Mouse (Mus musculus): ENCODE data around the gene Ccr1l1.
"Not testable (repeated sequence)": the region's sequence is repeated elsewhere in the genome, so short reads cannot be mapped to it uniquely, and the experiment has no call there.

The Ccr1l1 gene

GRCm38 (mm10) chr9:123978308-123978707, at the start of gene Ccr1l1:
Gene Ccr1l1 (minus strand): TSS chr9:123978408.
- no peak for DNase-seq (ENCODE audit: low spot score in 2 of 2)

- no peak for DNase-seq (ENCODE audit: low spot score in 2 of 2)
Measured at GRCm38 (mm10) chr9:124021672-124022071, 43.5 kb upstream of the Ccr1l1 start, which contains the start of gene Ccr3. Gene Ccr3 (plus strand): TSS chr9:124021972.

GRCm38 (mm10) chr9:124019887-124020286, 41.7 kb upstream of the Ccr1l1 start:
- DNase-seq (ENCODE audit: low spot score in 2 of 2): no peak

- DNase-seq (ENCODE audit: low spot score in 2 of 2): no peak
Measured at GRCm38 (mm10) chr9:124016048-124016447, 37.8 kb upstream of the Ccr1l1 start.

GRCm38 (mm10) chr9:124014985-124015652, 36.9 kb upstream of the Ccr1l1 start:
- no peak for DNase-seq (ENCODE audit: low spot score in 2 of 2)

DNA sequence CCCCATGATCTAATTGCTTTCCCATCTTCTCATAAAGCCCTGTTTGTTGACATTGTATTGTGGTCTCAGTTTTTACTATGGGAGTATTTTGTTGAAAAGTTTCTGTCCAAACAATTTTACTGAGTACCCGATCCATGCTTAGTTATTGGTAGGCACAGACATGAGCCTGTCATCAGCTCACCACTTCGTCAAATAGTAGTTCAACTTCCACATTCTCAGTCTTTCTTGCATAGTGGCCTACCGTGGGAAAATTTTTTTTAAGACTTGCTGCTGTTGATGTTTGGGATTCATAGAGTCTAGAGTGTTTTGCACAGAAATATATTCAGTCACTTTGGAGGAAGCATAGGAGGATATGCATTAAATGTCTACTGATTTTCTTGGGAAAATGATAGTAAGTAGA, 35.1 kb upstream of the Ccr1l1 start:
- no peak for DNase-seq (ENCODE audit: low spot score in 2 of 2)

DNA sequence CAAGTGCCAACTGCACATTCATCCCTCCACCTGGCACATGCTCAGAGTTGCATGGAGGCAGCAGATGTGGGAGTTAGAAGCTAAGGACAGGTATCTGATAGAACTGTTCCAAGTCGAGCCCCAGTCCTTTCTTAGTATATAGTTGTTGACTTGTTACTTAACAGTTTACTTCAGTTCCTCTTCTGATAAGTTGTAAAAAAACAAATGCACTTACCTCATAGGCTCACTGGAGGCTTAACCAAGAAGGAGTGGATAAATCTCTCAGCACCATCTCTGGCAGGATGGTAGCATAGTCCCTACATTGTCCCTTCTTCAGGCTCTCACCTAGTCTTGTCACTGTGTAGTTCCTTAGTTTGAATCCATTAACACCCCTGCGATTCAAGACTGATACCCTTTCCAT, 34.5 kb upstream of the Ccr1l1 start:
- no peak for DNase-seq (ENCODE audit: low spot score in 2 of 2)

GRCm38 (mm10) chr9:123999784-124000183, 21.6 kb upstream of the Ccr1l1 start:
- no peak for DNase-seq (ENCODE audit: low spot score in 2 of 2)

DNA sequence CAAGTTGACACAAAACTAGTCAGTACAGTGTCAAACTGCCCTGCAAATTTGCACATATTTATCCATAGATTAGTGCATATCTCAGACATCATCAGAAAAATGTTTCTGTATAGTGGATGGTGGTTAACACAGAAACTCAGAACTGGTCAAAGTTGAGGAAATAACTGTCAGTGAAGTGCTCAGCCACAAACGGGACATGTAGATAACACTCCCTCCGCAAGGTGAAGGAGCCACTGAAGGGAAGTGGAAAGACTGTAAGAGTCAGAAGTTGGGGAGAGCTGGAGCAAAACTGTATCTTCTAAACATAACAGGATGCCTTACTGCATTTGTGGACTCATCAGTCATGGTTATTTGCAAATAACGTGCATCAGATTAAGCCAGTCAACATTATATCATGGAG, 19.5 kb upstream of the Ccr1l1 start:
- no peak for DNase-seq (ENCODE audit: low spot score in 2 of 2)

GRCm38 (mm10) chr9:123991312-123991906, 13.2 kb upstream of the Ccr1l1 start:
- DNase-seq (ENCODE audit: low spot score in 2 of 2): peak in 1 of 2 experiments; percentile 5

DNA sequence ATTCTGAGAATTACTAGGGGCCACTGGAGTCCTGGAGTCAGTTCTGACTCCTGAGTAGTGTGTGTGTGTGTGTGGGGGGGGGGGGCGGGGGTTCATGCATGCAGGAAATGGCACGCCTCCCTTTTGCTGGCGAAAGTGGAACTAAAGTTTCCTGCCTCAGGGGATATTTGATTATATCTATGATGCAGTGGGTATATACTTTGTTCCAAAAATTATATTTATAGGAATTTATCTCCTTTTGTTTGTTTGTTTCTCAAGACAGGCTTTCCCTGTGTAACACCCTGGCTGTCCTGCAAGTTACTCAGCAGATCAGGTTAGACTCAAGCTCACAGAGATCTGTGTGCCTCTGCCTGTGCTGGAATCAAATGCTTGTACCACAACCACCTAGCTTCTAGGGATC, 11.5 kb upstream of the Ccr1l1 start:
- no peak for DNase-seq (ENCODE audit: low spot score in 2 of 2)

- no peak for DNase-seq (ENCODE audit: low spot score in 2 of 2)
Measured at GRCm38 (mm10) chr9:123986217-123986616, 8.0 kb upstream of the Ccr1l1 start.

GRCm38 (mm10) chr9:123984943-123985342, 6.7 kb upstream of the Ccr1l1 start:
- no peak for DNase-seq (ENCODE audit: low spot score in 2 of 2)

DNA sequence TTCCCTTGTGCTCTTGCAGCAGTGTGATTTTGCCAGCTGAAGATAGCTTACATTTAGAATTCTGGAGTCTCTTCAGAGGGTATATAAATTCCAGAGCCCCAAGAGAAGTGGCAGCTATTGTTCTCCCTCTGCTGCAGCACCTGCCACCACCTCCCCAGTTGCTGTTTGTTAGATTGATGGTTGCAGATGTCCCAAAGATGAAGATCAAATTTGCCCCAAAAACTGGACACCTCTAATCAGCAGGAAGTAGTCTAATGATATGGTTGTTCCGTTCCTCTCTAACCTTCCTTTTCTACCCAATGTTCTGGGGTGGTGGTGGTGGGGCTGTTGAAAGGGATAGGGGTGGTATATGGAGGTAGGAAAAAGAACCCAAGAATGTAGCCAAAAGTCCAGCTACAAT, 4.5 kb upstream of the Ccr1l1 start:
- no peak for DNase-seq (ENCODE audit: low spot score in 2 of 2)

DNA sequence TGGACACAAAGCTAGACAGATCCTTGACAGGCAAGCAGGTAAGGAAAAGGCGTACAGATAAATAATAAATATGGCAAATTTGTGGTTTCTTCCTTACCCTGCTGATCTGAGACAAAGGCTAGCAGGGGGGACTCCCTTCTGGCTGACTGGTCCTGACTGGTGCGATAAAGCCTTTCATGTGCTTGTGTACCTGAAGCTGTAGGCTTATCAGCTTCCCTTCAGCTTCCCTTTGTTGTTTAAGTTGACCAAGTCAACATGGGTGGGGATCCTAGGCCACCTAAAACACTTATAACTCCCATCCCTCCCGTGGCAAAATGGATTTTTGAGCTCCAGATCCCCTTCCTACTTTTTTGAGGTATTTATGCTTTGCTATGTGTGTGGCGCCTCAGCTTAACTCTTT, 3.7 kb upstream of the Ccr1l1 start:
- DNase-seq (ENCODE audit: low spot score in 2 of 2): no peak

- not testable (repeated sequence) for DNase-seq (ENCODE audit: low spot score in 2 of 2)
Measured at GRCm38 (mm10) chr9:123980858-123981475, 2.8 kb upstream of the Ccr1l1 start.

DNA sequence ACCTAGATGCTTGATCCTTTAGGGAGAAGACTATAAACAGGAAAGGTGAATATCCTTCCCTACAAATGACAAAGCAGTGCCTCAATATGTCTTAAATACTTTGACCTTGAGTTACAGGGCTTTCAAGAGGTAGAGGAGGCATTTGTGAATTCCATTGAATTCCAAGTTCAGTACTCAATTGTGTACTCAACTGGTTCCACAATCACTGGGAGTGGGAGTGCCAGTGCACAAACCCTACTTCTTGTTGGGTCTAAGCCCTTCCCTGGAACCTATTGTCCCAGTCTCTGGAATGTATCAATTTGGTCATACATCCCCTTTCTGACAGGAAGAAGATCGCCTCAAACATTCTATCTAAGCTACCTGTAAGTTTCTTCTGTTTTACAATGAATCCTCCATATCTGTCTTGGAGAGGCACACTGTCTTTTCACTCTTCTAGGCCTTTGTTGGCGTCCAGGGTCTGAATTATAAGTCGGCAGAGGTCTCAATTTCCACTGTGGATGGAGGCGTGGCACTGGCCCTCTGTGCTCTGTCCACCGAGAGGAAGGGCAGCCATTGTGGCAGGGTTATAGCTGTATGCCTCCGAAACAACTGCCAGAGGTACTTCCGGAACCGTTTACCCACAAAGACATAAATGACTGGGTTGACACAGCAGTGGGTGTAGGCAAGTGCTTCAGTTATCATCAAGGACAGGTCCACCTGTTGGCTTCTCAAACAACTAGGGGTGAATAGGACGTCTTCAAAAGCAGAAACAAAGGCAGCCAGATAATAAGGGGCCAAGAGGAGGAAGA, 1.1 kb downstream of the Ccr1l1 start:
- DNase-seq (ENCODE audit: low spot score in 2 of 2): no peak

- no peak for DNase-seq (ENCODE audit: low spot score in 2 of 2)
Measured at GRCm38 (mm10) chr9:123975630-123976029, 2.6 kb downstream of the Ccr1l1 start.

- no peak for DNase-seq (ENCODE audit: low spot score in 2 of 2)
Measured at GRCm38 (mm10) chr9:123968290-123968912, 9.8 kb downstream of the Ccr1l1 start, which contains the start of gene Ccr1. Gene Ccr1 (minus strand): TSS chr9:123968692.

DNA sequence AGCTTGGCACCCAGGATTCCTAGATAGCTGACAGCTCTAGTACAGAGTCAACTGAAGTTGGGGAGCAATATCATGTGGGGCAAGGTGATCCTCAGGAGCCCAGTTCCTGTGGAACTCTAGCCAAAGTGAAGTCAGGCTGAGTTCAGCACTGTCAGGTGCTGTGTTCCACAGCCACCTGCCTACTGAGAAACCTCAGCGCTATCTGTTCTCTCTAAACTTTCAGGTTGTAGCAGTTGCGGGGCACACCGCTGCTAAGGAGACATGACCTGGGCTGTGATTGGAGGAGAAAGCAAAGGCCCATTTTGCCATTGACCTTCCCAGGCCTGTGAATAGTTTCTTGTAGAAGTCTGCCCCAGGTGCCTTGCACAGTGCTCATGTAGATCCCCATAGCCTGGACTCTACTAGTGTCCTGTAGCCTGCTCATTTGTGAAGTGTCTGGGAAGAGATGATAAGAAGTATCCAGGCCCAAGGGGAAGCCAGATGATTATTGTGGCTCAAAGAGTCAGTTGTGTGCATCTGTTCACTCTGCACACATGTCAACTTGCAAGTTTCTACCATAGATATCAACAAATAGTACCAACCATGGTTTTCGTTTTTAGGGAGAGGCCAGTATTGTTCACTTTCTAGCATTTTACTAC, 11.2 kb downstream of the Ccr1l1 start:
- DNase-seq (ENCODE audit: low spot score in 2 of 2): not testable (repeated sequence)

DNA sequence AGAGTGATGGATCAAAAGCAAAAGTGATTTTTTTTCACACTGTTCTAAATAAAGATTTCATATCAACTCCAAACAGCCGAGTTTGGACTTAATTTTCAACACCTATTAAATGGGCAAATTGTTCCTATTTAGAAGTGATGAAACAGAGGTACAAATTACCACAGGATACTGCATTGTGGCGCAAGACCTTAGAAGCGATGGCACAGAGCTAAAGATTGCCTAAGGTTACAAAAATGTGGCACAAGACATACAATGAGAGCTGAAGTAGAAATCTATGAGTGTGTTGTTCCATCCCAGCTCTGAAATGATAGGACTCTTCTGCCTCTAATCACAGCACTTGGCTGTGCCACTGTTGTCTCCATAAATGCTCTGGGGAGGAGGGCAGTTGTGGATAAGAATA, 13.4 kb downstream of the Ccr1l1 start:
- no peak for DNase-seq (ENCODE audit: low spot score in 2 of 2)
